Mouse (Mus musculus): ENCODE results near the gene Tysnd1. TPM values are rescaled to one million over a fixed set of nuclear protein-coding genes. Genes with fewer than 3 reads are reported as not detected.

Tysnd1 gene
- polyA plus RNA-seq (2012; rRNA removed): 34.4 and 45.3 TPM in 2 replicates

GRCm38 (mm10) chr10:61694870-61695670 is at the start of gene Tysnd1:
Gene Tysnd1, plus strand, starts transcription at chr10:61695514.

GRCm38 (mm10) chr10:61647790-61648736 is 47.3 kb upstream of the Tysnd1 start, which contains the start of gene Ppa1:
Gene Ppa1, plus strand, starts transcription at chr10:61648552.

GRCm38 (mm10) chr10:61680015-61680913 is 15.1 kb upstream of the Tysnd1 start, which contains the start of gene Sar1a:
Gene Sar1a, plus strand, starts transcription at chr10:61680299.

GRCm38 (mm10) chr10:61714771-61715461 is 19.6 kb downstream of the Tysnd1 start, which contains the start of gene Aifm2:
Gene Aifm2, plus strand, starts transcription at chr10:61715263.

Other genes with a start within 250 kb of the Tysnd1 start
- gene Eif4ebp2, start 242.9 kb upstream of the Tysnd1 start, polyA plus RNA-seq (2012; rRNA removed): 50.4 and 65.5 TPM in 2 replicates
- gene Lrrc20, start 219.7 kb upstream of the Tysnd1 start, polyA plus RNA-seq (2012; rRNA removed): 10.0 and 13.0 TPM in 2 replicates
- 0.05 and 0.12 TPM in 2 replicates for gene Npffr1, start 100.0 kb upstream of the Tysnd1 start, polyA plus RNA-seq (2012; rRNA removed)
- gene Ppa1, start 47.0 kb upstream of the Tysnd1 start, polyA plus RNA-seq (2012; rRNA removed): 167 and 272 TPM in 2 replicates
- 110 and 137 TPM in 2 replicates for gene Sar1a, start 15.2 kb upstream of the Tysnd1 start, polyA plus RNA-seq (2012; rRNA removed)
- gene Aifm2, start 19.7 kb downstream of the Tysnd1 start, polyA plus RNA-seq (2012; rRNA removed): 9.3 and 9.6 TPM in 2 replicates
- gene H2afy2, start 88.6 kb downstream of the Tysnd1 start, polyA plus RNA-seq (2012; rRNA removed): 159 and 184 TPM in 2 replicates

All from central nervous system, embryonic 11.5 days (tissue).